16 mouse cellular contexts compared by ENCODE assay signal in genomic region chr1:157535571-157535970, GRCm38 (mm10).
"Had no signal": no experiment of that assay in that cellular context is flagged by ENCODE, and none has a peak within 500 bp of the region (broad histone marks: within the 10 kb centered on the region; RNA-seq: fewer than 3 reads in every experiment).

No protein-coding gene starts in this region.

- H3K27me3 ChIP-seq: stomach, embryonic 15.5 days had no signal

- H3K4me3 ChIP-seq: neural tube, embryonic 13.5 days; neural tube, embryonic 15.5 days; stomach, embryonic 15.5 days had no signal

- H3K9me3 ChIP-seq: neural tube, embryonic 13.5 days; neural tube, embryonic 15.5 days; stomach, embryonic 15.5 days had no signal

- H3K27ac ChIP-seq: neural tube, embryonic 13.5 days; neural tube, embryonic 15.5 days; stomach, embryonic 15.5 days; stomach, postnatal 0 days had no signal

- H3K4me2 ChIP-seq: neural tube, embryonic 13.5 days; neural tube, embryonic 15.5 days; stomach, embryonic 15.5 days had no signal

- DNase-seq: retina, postnatal 1 day; right cerebral cortex, adult 18-20 months; right cerebral cortex, postnatal 14 days; right cerebral cortex, postnatal 25 days; right cerebral cortex, postnatal 4 days; spleen, adult 18-20 months; thymus, adult 18-20 months; thymus, adult 2 months; thymus, postnatal 14 days; thymus, postnatal 25 days; thymus, postnatal 36 days; thymus, postnatal 4 days had no signal

- H3K9ac ChIP-seq: neural tube, embryonic 13.5 days; neural tube, embryonic 15.5 days; stomach, embryonic 15.5 days had no signal

- H3K4me1 ChIP-seq: neural tube, embryonic 13.5 days; stomach, embryonic 15.5 days had no signal

- H3K36me3 ChIP-seq: neural tube, embryonic 13.5 days; neural tube, embryonic 15.5 days; stomach, embryonic 15.5 days had no signal
